Mouse (Mus musculus): ENCODE data around the gene Alcam. TPM values are rescaled to one million over a fixed set of nuclear protein-coding genes. Genes with fewer than 3 reads are reported as not detected.

Gene Alcam
- polyA plus RNA-seq, 1 experiment from 2014 or later, result 6.6 TPM

DNA sequence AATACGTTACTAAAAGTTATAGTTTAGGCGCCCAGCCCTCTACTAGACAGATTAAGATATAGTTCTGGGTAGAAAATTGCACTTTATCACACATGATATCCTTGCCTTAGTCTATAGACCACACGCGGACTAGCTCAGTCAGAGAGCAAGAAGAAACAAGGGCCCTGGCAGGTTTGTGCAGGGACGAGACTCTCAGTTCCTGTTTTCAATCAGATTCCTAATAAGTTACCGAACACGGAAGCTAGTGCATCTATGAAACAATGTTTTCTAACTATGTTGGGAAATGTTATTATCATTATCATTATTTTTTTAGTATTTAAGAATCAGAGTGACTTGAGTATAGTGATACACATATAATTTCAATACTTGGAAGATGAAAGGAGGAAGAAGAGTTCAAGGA lies 152.1 kb downstream of the Alcam start:
- ATAC-seq (ENCODE audit: low read depth) (no peak), DNase-seq (no peak)
- no peak overlapping the region for H3K4me2 ChIP-seq
- no peak overlapping the region for H3K4me3 ChIP-seq (replicated peaks)
- no peaks in the 10 kb centered on the region for H3K9me3 ChIP-seq (replicated peaks)
- no peaks in the 10 kb centered on the region for H3K27me3 ChIP-seq
- H3K27ac ChIP-seq, result no peak overlapping the region
- WGBS (ENCODE audit: insufficient replicate concordance), result 60% methylated on average over 7 of the region's 7 CpGs
- no peaks in the 10 kb centered on the region for H3K4me1 ChIP-seq (replicated peaks)
- no peaks in the 10 kb centered on the region for H3K36me3 ChIP-seq
- no peak overlapping the region for H3K9ac ChIP-seq

- H3K9ac ChIP-seq, result no peak overlapping the region
- ATAC-seq (ENCODE audit: low read depth) (no peak), DNase-seq (no peak)
- WGBS (ENCODE audit: insufficient replicate concordance), result 28% methylated on average over 1 of the region's 1 CpGs
- H3K4me2 ChIP-seq, result no peak overlapping the region
- no peaks in the 10 kb centered on the region for H3K27me3 ChIP-seq
- no peaks in the 10 kb centered on the region for H3K9me3 ChIP-seq (replicated peaks)
- H3K27ac ChIP-seq, result no peak overlapping the region
- H3K4me1 ChIP-seq (replicated peaks), result no peaks in the 10 kb centered on the region
- H3K4me3 ChIP-seq (replicated peaks), result no peak overlapping the region
- H3K36me3 ChIP-seq, result no peaks in the 10 kb centered on the region
These were observed 157.5 kb downstream of the Alcam start for GRCm38 (mm10) chr16:52296376-52296775.

DNA sequence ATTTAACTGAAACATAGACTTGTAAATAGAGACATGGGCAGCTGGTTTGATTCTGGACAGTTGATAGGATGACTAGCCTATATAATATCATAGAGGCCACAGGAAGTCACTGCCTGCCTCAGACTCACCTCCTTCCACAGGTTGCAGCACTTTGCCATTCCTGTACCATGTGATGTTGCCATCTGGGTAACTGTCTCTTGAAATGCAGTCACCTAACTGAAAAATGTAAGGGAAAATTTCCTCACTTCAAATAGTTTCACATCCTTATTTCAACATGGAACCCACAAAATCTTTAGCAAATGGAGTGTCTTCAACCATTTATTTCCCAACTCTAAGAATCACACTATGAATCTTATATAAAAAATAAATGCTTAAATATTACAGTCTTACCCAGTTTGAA lies 158.3 kb downstream of the Alcam start:
- DNase-seq, result no peak
- no peak overlapping the region for H3K4me3 ChIP-seq (replicated peaks)
- H3K27ac ChIP-seq, result no peak overlapping the region
- ATAC-seq (ENCODE audit: low read depth), result no peak
- H3K36me3 ChIP-seq, result no peaks in the 10 kb centered on the region
- H3K4me2 ChIP-seq, result no peak overlapping the region
- no peaks in the 10 kb centered on the region for H3K27me3 ChIP-seq
- H3K9me3 ChIP-seq (replicated peaks), result no peaks in the 10 kb centered on the region
- H3K9ac ChIP-seq, result no peak overlapping the region
- no peaks in the 10 kb centered on the region for H3K4me1 ChIP-seq (replicated peaks)

DNA sequence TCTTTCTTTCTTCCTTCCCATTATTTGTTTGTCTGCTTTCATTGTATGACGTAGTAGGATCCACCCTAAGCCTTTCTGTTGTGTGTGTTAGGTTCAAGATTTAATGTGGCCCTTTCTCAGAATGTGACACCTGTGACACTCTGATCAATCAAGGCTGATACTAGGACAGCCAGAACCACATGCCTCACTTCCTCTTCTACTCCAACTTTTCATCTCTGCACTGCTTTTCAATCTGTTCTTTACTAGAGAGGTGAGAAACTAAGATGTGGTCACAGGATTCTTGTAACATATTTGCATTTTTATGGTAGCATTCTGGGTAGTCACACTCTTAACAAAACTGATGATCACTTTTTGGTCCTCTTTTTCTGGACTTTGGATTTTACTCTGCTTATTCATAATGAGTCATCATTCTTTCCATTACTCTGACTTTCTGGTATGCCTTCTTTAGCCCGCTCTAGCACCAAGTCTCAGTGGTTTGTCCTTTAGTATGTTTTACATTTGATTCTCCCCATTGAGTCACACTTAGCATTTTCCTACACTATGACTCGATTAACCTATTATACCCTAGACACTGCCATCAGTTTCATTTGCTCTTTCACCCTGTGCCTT lies 161.3 kb downstream of the Alcam start:
- ATAC-seq (ENCODE audit: low read depth), result no peak
- H3K4me1 ChIP-seq (replicated peaks), result no peaks in the 10 kb centered on the region
- H3K36me3 ChIP-seq, result no peaks in the 10 kb centered on the region
- H3K9ac ChIP-seq, result no peak overlapping the region
- no peak overlapping the region for H3K4me3 ChIP-seq (replicated peaks)
- no peaks in the 10 kb centered on the region for H3K9me3 ChIP-seq (replicated peaks)
- no peak overlapping the region for H3K27ac ChIP-seq
- DNase-seq, result no peak
- no peaks in the 10 kb centered on the region for H3K27me3 ChIP-seq
- no peak overlapping the region for H3K4me2 ChIP-seq
- WGBS (ENCODE audit: insufficient replicate concordance), result 54% methylated on average over 3 of the region's 3 CpGs

GRCm38 (mm10) chr16:52280186-52280585 lies 173.7 kb downstream of the Alcam start:
- H3K4me2 ChIP-seq, result no peak overlapping the region
- H3K36me3 ChIP-seq, result no peaks in the 10 kb centered on the region
- no peak overlapping the region for H3K9ac ChIP-seq
- no peaks in the 10 kb centered on the region for H3K27me3 ChIP-seq
- no peaks in the 10 kb centered on the region for H3K4me1 ChIP-seq (replicated peaks)
- 45% methylated on average over 2 of the region's 2 CpGs for WGBS (ENCODE audit: insufficient replicate concordance)
- H3K27ac ChIP-seq, result no peak overlapping the region
- ATAC-seq (ENCODE audit: low read depth), result no peak
- H3K9me3 ChIP-seq (replicated peaks), result no peaks in the 10 kb centered on the region
- no peak overlapping the region for H3K4me3 ChIP-seq (replicated peaks)
- no peak for DNase-seq

- H3K9ac ChIP-seq, result no peak overlapping the region
- H3K4me2 ChIP-seq, result no peak overlapping the region
- H3K36me3 ChIP-seq, result no peaks in the 10 kb centered on the region
- no peak overlapping the region for H3K27ac ChIP-seq
- H3K4me1 ChIP-seq (replicated peaks), result no peaks in the 10 kb centered on the region
- H3K4me3 ChIP-seq (replicated peaks), result no peak overlapping the region
- ATAC-seq (ENCODE audit: low read depth) (no peak), DNase-seq (no peak)
- WGBS (ENCODE audit: insufficient replicate concordance), result 62% methylated on average over 4 of the region's 4 CpGs
- no peaks in the 10 kb centered on the region for H3K27me3 ChIP-seq
- no peaks in the 10 kb centered on the region for H3K9me3 ChIP-seq (replicated peaks)
These were observed 188.8 kb downstream of the Alcam start for GRCm38 (mm10) chr16:52265066-52265465.

GRCm38 (mm10) chr16:52263751-52264150 lies 190.1 kb downstream of the Alcam start:
- no peaks in the 10 kb centered on the region for H3K36me3 ChIP-seq
- no peak overlapping the region for H3K4me2 ChIP-seq
- H3K4me3 ChIP-seq (replicated peaks), result no peak overlapping the region
- DNase-seq (no peak), ATAC-seq (ENCODE audit: low read depth) (no peak)
- no peaks in the 10 kb centered on the region for H3K27me3 ChIP-seq
- H3K9me3 ChIP-seq (replicated peaks), result no peaks in the 10 kb centered on the region
- no peak overlapping the region for H3K27ac ChIP-seq
- H3K4me1 ChIP-seq (replicated peaks), result no peaks in the 10 kb centered on the region
- H3K9ac ChIP-seq, result no peak overlapping the region

DNA sequence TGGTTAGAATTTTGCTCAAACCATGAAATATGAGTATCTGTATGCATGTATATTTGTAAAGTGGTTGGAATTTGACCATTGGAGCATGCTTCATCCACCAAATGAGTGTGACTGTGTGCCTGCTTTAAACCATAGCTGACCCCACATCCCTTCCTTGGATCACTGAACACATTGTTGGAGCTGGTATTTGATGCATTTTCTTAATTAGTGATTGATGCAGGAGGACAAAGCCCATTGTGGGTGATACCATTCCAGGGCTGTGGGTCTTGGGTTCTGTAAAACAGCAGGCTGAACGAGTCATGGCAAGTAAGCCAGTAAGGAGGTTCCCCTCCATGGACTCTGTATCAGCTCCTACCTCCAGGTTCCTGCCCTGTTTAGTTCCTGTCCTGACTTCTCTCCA lies 191.3 kb downstream of the Alcam start:
- Histone ChIP-seq H3K4me2 (no peak overlapping the region), H3K4me3 (replicated peaks) (no peak overlapping the region), H3K9ac (no peak overlapping the region), H3K27ac (no peak overlapping the region), H3K9me3 (replicated peaks) (no peaks in the 10 kb centered on the region), H3K27me3 (no peaks in the 10 kb centered on the region), H3K4me1 (replicated peaks) (no peaks in the 10 kb centered on the region), H3K36me3 (no peaks in the 10 kb centered on the region)
- DNase-seq, result no peak
- no peak for ATAC-seq (ENCODE audit: low read depth)
- 44% methylated on average over 1 of the region's 1 CpGs for WGBS (ENCODE audit: insufficient replicate concordance)

GRCm38 (mm10) chr16:52261755-52262154 lies 192.1 kb downstream of the Alcam start:
- ATAC-seq (ENCODE audit: low read depth), result no peak

GRCm38 (mm10) chr16:52250935-52251334 lies 202.9 kb downstream of the Alcam start:
- Histone ChIP-seq H3K27me3 (no peaks in the 10 kb centered on the region), H3K9me3 (replicated peaks) (no peaks in the 10 kb centered on the region), H3K4me2 (no peak overlapping the region), H3K36me3 (0 out of 2 replicates have a peak, but pooled peaks cover 3% of the 10 kb centered on the region), H3K9ac (no peak overlapping the region), H3K4me3 (replicated peaks) (no peak overlapping the region), H3K27ac (no peak overlapping the region), H3K4me1 (replicated peaks) (no peaks in the 10 kb centered on the region)
- no peak for ATAC-seq (ENCODE audit: low read depth)
- WGBS (ENCODE audit: insufficient replicate concordance), result 68% methylated on average over 4 of the region's 4 CpGs
- no peak for DNase-seq

More at GRCm38 (mm10) chr16:52261755-52262154, 192.1 kb downstream of the Alcam start:
- Histone ChIP-seq H3K9me3 (replicated peaks) (no peaks in the 10 kb centered on the region), H3K27me3 (no peaks in the 10 kb centered on the region), H3K27ac (no peak overlapping the region), H3K4me3 (replicated peaks) (no peak overlapping the region), H3K4me1 (replicated peaks) (no peaks in the 10 kb centered on the region), H3K36me3 (no peaks in the 10 kb centered on the region), H3K9ac (no peak overlapping the region), H3K4me2 (no peak overlapping the region)
- 46% methylated on average over 1 of the region's 1 CpGs for WGBS (ENCODE audit: insufficient replicate concordance)
- no peak for DNase-seq

DNA sequence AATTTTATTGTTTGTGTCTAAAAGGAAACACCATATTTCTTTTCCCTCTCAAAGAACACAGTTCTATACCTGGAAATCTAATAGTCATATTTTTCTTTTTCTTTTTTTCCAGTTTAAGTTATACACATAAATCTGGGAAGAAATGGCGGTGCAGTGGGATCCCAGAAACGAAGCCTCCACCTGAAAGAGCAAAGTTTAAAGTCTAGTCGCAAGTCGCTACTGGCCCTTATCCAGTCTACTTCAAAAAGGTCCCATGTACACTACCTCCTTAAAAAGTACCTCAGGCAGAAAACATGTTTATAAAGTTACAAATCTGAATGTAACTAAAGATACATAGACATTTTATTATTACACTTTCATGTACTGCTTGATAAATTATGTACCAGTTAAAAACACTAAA lies 203.7 kb downstream of the Alcam start:
- WGBS (ENCODE audit: insufficient replicate concordance), result 67% methylated on average over 4 of the region's 4 CpGs
- H3K4me3 ChIP-seq (replicated peaks), result no peak overlapping the region
- H3K9me3 ChIP-seq (replicated peaks), result no peaks in the 10 kb centered on the region
- ATAC-seq (ENCODE audit: low read depth) (no peak), DNase-seq (no peak)
- no peak overlapping the region for H3K4me2 ChIP-seq
- H3K36me3 ChIP-seq, result 0 out of 2 replicates have a peak, but pooled peaks cover 3% of the 10 kb centered on the region
- no peaks in the 10 kb centered on the region for H3K27me3 ChIP-seq
- no peaks in the 10 kb centered on the region for H3K4me1 ChIP-seq (replicated peaks)
- no peak overlapping the region for H3K9ac ChIP-seq
- no peak overlapping the region for H3K27ac ChIP-seq

GRCm38 (mm10) chr16:52243421-52243973 lies 210.4 kb downstream of the Alcam start:
- Histone ChIP-seq H3K4me1 (replicated peaks) (no peaks in the 10 kb centered on the region), H3K9me3 (replicated peaks) (no peaks in the 10 kb centered on the region), H3K4me3 (replicated peaks) (no peak overlapping the region), H3K27me3 (no peaks in the 10 kb centered on the region), H3K4me2 (no peak overlapping the region), H3K36me3 (no peaks in the 10 kb centered on the region), H3K9ac (no peak overlapping the region), H3K27ac (no peak overlapping the region)
- WGBS (ENCODE audit: insufficient replicate concordance), result 64% methylated on average over 4 of the region's 4 CpGs
- DNase-seq, result no peak
- no peak for ATAC-seq (ENCODE audit: low read depth)

Data from liver, embryonic 13.5 days (tissue).